In genomic region chr4:133625621-133626071, GRCm38 (mm10) we compare ENCODE assay signal across 7 mouse cellular contexts.
DNase-seq lines count a peak whose midpoint lies in the region.

No protein-coding gene starts in this region.

- peak; percentile 96 for DNase-seq in 416B (ENCODE audit: low read depth)
- DNase-seq in CD8-positive naive resting alpha-beta T cell, adult 2 months (ENCODE audit: low read depth in 2 of 2, low spot score in 2 of 2): peak; percentile 63 to 76
- DNase-seq in heart, adult 11 months: peak; percentile 99
- peak; percentile 72 for DNase-seq in kidney, adult 8-10 months
- DNase-seq in lung, postnatal 10 days: peak; percentile 89
- DNase-seq in thymus, postnatal 14 days: peak; percentile 81
- no peak for DNase-seq in embryo, embryonic 9.5 days (ENCODE audit: extremely low spot score)
